Mouse (Mus musculus): Measurements from ENCODE around the gene Gm35315.
"Not testable (repeated sequence)": the region's sequence is repeated elsewhere in the genome, so short reads cannot be mapped to it uniquely, and the experiment has no call there.

Gene Gm35315

GRCm38 (mm10) chr5:110094030-110094846 is at the start of gene Gm35315:
Gene Gm35315 (minus strand): TSS chr5:110094420.
- peak; percentile 94 for DNase-seq

DNA sequence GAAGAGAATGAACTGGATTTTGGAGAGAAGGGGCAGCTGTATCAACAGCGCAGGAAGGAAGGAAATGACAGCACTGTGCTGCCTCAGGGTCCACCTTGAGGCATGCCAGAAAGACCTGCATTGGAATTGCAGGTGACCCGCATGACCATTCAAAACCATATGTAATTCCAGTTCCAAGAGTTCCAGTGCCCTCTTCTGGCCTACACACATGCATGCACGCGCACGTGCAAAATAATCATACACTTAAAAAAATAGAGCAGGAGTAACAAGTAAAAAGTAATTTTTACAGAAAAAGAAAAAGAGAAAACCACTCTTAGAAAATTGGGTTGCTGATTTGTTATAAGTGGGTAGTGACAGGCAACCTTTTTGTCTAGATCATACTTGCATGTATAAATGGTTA is 48.8 kb upstream of the Gm35315 start:
- no peak for DNase-seq

DNA sequence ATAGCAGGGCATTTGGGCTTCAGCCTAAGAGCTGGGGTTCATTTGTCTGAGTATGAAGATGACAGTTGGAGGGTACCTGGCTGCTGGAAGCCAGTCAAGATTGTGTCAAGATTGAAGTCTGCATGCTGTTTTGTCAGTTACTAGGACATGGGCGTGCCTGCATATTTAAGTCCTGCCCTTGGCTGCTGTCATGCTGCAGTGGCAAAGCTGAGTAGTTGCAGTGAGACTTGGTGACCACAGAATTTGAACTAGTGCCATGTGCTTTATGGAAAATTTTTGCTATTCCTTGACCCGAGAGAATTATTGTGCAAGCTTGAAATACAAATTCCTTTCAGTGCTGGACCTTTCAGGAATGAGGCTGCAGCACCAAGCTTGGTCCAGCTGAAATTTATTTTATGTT is 48.1 kb upstream of the Gm35315 start:
- no peak for DNase-seq

- DNase-seq, result no peak
Measured at GRCm38 (mm10) chr5:110140424-110140823, 46.2 kb upstream of the Gm35315 start.

DNA sequence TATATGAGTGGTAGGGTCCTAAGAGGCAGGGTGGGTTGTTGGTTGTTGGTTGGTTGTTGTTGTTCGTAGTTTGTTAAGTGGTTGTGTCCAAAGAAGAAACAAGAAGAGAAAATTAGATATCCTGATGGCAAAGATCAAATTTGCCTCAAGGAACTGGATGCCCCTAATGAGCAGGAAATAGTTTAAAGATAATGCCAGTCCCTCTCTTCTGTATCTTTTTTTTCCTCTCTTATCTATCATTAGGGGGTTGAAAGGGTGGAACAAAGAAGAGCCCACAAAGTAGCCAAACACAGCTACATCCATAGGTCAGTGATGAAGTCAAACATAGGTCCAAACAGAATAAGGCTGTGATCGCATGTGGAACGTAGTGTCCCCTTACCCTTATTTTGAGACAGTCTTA is 45.1 kb upstream of the Gm35315 start:
- DNase-seq, result no peak

GRCm38 (mm10) chr5:110137816-110138215 is 43.6 kb upstream of the Gm35315 start:
- DNase-seq, result no peak

DNA sequence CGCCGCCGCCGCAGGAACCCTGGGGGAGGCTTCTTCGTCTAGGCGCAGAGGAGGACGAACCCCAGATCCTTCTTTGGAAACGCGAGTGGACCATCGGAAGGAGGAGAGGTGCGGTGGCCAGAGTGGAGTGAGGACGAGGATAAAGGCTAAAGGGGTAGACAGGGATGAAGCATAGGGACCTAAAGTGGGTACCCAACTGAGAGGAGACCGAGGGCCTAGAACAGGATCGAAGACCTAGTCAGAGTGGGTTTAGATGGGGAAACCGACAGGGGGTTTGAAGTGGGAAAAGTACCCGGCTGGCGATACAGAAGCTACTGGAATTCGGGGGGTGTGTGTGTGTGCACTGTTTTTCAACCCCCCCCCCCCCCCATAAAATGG is 41.9 kb upstream of the Gm35315 start:
- DNase-seq, result no peak

DNA sequence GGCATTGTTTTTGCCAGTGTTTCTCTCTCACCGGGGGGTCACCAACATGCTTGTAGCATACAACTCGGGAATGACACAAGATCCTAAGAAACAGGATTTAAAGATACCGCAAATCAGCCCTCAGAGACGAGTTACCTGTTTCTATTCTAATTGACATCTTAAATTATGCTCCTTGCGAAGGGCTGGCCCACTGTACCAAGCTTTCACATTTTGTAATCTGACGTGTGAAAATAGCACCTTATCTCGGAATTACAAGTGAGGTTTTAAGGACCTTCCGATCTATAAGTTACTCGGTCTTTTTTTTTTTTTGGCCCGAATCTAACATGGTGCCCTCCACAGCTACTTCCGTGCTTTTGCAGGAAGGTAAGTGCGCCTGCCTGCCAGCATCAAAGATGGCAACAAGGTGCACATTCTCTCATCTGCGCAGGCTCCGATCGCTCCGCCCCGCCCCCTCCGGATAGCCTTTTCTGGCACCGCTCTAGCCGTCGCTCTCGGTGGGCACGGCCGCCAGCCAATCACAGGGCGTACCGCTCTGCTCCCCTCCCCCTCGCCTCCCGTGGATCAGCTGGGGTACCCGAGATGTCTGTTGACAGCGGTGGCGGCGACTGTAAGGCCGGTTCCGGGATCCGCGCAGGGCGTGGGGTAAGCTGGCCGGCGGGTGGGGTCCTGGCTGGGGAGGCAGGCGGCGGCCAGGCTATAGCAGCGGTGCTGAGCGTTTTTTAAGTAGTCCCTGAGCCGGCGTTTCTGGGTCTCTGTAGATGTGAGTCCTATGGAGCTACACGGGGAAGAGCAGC is 41.3 kb upstream of the Gm35315 start, which contains the start of gene Chfr:
Gene Chfr (plus strand): TSS at position 550 of the 794 bp plus-strand sequence.
- peak; percentile 99 for DNase-seq

DNA sequence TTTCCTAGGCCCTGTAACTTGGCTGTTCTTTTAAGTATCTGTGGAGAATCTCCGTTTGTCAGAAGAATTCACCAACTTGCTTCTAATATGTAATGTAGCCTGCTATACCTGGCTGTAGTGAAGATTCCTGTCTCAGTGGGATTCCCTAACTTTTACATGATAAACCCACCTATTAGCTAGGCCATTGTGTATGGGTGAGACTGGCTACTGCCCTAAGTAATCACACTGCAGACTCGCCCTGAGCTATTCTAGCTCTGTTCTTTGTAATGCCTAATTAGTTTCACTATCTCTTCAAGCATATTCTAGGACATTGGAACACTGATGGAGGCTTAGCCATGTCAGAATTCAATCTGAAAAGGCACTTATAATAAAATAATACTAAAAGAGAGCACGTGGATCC is 28.2 kb upstream of the Gm35315 start:
- DNase-seq, result not testable (repeated sequence)

DNA sequence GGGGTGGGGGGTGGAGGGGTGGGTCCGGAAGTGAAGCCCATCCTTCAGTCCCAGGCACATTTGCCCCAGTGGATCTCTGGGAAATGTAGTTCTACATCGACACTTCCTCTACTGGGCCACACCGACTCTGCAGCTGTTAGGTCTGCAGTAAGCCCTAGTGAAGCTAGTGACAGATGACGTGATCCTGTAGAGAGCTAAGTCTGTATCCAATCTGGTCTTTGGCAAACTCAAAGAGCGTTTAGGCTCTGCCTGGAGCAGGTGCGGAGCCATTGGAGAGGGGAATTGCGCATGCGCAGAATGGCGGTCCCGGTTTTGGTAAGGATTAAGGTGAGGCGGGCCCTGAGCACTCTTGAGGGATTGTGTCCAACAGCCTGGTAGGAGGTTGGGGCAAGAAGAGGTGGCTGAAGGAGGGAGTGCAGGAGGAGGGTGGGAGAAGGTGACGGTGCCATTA is 15.8 kb upstream of the Gm35315 start, which contains the start of gene Zfp605:
Gene Zfp605 (plus strand): TSS at position 102 of the 451 bp plus-strand sequence.
- peak; percentile 96 for DNase-seq

- DNase-seq, result no peak
Measured at GRCm38 (mm10) chr5:110108305-110108628, 14.0 kb upstream of the Gm35315 start.

GRCm38 (mm10) chr5:110107581-110108304 is 13.5 kb upstream of the Gm35315 start, which contains the start of gene Gtpbp6:
Gene Gtpbp6 (minus strand): TSS chr5:110108197.
- peak; percentile 96 for DNase-seq

- DNase-seq, result no peak
Measured at GRCm38 (mm10) chr5:110106901-110107564, 12.8 kb upstream of the Gm35315 start.

DNA sequence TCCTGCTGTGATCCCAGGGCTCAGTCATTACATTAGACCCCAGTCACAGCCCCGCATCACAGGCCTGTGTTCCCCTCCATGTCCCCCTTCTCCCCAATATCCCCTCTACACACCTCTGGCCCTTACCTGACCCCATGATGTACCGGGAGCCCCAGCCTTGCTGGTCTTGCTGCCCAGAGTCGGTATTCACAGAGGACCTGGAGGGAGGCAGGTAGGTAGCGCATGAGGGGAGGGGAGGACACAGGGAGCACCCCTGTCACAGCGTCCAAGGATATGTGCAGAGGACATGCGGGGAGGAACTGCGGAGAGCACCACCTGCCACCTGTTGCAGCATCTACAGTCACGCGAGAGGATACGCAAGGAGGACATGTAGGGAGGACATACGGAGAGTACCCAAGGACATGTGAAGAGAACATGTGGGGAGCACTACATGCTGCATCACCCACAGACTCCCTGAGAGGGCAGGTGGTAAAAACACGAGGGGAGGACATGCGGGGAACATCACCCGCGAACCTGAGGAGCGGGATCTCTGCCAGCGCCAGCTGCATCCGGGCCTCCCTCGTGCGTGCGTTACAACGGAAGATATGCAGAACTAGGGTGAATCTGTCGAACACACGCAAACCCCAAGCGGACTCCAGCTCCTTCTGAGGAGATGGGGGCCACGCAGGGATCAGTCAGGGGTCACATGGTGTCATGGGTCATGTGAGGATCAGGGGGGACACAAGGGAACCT is 12.1 kb upstream of the Gm35315 start:
- DNase-seq, result peak; percentile 75

GRCm38 (mm10) chr5:110104616-110105380 is 10.6 kb upstream of the Gm35315 start:
- peak; percentile 56 for DNase-seq

DNA sequence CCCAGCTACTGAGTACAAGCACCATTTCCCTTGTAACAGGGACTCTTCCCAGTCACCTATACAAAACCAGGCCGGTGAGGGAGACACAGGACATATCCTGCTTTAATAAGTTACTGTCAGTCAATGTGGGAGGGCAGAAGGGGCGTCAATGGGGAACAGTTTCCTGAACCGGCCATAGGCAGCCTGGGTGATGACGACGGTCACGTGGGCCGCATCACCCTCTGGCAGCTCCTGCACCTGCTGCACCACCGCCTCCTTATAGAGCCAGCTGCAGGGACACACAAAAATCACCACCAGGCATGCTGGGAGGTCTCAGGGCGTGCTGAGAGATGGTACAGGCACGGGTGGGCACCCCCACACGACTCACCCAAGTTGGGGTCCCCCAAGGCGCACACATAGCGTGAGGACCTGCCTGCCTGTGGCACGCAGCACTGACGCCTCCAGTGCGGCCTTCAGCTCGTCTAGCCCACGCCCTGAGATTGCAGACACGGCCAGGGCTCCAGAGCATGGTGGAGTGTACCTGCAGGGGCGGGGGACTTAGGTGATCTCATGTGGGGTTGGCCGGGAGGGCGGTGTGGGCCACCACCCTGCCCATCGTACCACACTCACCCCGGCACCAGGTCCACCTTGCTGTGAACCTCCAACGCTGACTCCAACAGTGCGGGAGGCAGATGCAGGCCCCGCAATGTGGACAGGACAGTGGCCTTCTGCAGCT is 9.8 kb upstream of the Gm35315 start:
- DNase-seq, result peak; percentile 52

- peak; percentile 39 for DNase-seq
Measured at GRCm38 (mm10) chr5:110102853-110103625, 8.8 kb upstream of the Gm35315 start.

DNA sequence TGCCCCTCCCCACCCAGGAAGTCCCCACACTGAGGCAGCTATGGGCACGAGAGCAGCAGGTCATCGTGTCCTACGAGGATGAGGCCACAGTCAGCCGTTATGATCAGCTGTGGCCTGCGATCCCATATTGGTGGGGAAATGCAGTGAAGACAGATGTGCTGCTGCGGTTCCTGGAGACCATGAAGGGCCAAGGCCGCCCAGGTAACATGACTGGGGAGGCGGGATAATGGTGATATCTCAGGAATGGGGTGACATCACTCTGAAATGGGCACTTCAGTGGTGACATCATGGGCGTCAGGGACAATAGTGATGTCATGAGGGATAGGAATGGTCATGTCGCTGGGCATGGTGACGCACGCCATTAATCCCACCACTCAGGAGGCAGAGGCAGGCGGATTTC is 8.2 kb upstream of the Gm35315 start:
- DNase-seq, result peak; percentile 48

DNA sequence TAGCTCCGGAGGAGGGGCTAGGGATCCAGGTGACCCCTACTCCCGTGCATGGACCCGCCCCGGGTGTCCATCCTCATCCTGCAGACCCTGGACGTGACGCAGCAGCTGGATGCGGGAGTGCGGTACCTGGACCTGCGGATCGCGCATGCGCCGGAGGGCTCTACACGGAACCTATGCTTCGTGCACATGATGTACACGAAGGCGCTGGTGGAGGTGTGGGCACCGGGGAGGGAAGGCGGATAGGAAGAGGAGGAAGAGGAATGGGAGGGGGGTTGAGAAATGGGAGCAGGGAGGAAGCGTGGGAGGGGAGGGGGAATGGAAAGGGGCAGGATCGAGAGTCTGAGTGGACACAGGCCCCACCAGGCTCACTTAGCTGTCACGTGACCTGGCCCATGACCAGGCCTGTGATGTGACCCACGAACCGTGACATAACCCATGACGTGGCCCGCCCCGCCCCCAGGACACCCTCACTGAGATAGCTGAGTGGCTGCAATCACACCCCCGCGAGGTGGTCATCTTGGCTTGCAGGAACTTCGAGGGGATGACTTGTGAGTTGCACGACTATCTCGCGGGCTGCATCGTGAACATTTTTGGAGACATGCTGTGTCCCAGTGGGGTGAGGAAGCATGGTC is 7.6 kb upstream of the Gm35315 start:
- DNase-seq, result peak; percentile 77

All from cerebellum, adult 9-10 months (tissue).